32 mouse cellular contexts compared by ENCODE assay signal in the genomic region with DNA sequence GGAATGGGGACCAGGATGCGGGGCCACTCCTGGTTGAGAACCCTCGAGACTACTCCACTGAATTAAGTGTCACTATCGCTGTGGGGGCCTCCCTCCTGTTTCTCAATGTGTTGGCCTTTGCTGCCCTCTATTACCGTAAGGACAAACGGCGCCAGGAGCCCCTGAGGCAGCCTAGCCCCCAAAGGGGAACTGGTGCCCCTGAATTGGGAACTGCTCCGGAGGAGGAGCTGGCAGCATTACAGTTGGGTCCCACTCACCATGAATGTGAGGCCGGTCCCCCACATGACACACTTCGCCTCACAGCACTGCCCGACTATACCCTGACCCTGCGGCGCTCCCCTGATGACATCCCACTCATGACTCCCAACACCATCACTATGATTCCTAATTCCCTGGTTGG. TPM values are rescaled to one million over a fixed set of nuclear protein-coding genes. Genes with fewer than 3 reads are reported as not detected.
"Had no signal": no experiment of that assay in that cellular context is flagged by ENCODE, and none has a peak within 500 bp of the region (broad histone marks: within the 10 kb centered on the region; RNA-seq: fewer than 3 reads in every experiment).

No protein-coding gene starts in this region.

- ATAC-seq: inflammation-experienced regulatory T-cells, adult 6 months; intestine, embryonic 15.5 days; intestine, postnatal 0 days; liver, embryonic 12.5 days had no signal

- H3K4me3 ChIP-seq: gastrocnemius, adult 2 months; heart, adult 2 months; heart, embryonic 10.5 days; heart, embryonic 12.5 days; hindbrain, embryonic 10.5 days; hindbrain, embryonic 13.5 days; hindbrain, embryonic 15.5 days; intestine, embryonic 15.5 days; left cerebral cortex, adult 2 months; limb, embryonic 10.5 days; limb, embryonic 12.5 days; liver, embryonic 12.5 days had no signal

- H3K27ac ChIP-seq: gastrocnemius, adult 2 months; heart, adult 2 months; heart, embryonic 10.5 days; hindbrain, embryonic 10.5 days; hindbrain, embryonic 13.5 days; hindbrain, embryonic 15.5 days; intestine, embryonic 15.5 days; left cerebral cortex, adult 2 months; limb, embryonic 10.5 days; limb, embryonic 12.5 days; liver, embryonic 12.5 days; liver, embryonic 14.5 days had no signal

- DNase-seq: gastrocnemius, adult 2 months; gastrocnemius, postnatal 10 days; gastrocnemius, postnatal 25 days; heart, adult 2 months; heart, postnatal 10 days; heart, postnatal 4 days; kidney, adult 18-20 months; kidney, adult 8-10 months; kidney, postnatal 10 days; kidney, postnatal 25 days; kidney, postnatal 4 days; layer of hippocampus, adult 9-11 months had no signal

RNA-seq across cellular contexts. Expression of a gene that starts 51.0 kb away (rescaled TPM):
- total RNA-seq: gastrocnemius, adult 2 months; gastrocnemius, postnatal 10 days; gastrocnemius, postnatal 25 days; gastrocnemius, postnatal 4 days; heart, postnatal 10 days; heart, postnatal 25 days; heart, postnatal 4 days; layer of hippocampus, postnatal 14 days; left cerebral cortex, adult 2 months; left cerebral cortex, postnatal 14 days; left cerebral cortex, postnatal 36 days; liver, adult 2 months had no signal

RNA-seq across cellular contexts. Expression of a gene that starts 56.0 kb away (rescaled TPM):
- total RNA-seq: gastrocnemius, adult 2 months; gastrocnemius, postnatal 25 days; heart, adult 2 months; heart, postnatal 25 days; layer of hippocampus, adult 8-10 months; layer of hippocampus, postnatal 14 days; left cerebral cortex, adult 2 months; left cerebral cortex, postnatal 14 days; left cerebral cortex, postnatal 36 days; liver, adult 2 months had no signal
